Mouse (Mus musculus): ENCODE measurements at regions not wholly inside any gene's neighbourhood (a gene's known extent, or its start where the extent isn't known, plus 50 kb on each side); places are given as distances from the start of the nearest gene placed in this dataset.

DNA sequence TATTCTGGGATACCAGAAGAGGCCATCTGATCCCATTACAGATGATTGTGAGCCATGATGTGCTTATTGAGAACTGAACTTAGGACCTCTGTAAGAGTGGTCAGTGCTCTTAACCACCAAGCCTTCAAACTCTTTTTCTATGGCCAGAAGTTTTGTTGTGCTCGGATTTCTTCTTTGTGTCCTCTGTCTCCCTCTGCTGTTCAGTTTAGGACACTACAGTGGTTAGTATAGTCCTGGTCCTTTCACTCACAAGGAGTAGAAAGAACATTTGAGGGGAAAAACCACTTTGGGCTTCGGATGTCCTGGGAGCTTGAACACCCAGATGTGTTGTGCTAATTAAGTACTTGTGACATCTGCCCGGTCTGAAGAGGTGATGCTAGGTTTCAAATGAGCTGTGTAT lies 310.4 kb upstream of the Stxbp6 start:
- no peak for DNase-seq
